Comparison of ENCODE assay signal across 22 mouse cellular contexts in the genomic region with DNA sequence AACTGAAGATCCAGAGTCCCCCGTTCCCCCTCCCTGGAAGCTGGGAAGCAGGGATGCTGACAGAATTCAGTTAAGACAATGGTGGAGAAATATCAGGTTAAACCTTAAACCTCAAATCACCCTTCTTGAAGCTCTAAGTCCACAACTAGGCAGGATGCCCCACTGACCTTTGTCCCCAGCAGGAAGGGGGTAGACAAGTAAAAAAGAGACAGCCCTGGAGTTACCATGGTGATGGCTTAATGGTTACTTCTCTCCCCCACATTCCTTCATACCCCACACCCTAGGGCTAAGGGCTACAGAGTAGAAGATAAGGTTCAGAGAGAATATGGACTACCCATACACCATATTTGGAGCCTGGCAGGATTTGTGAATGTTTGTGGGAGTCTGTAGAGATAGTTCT. TPM values are rescaled to one million over a fixed set of nuclear protein-coding genes. Genes with fewer than 3 reads are reported as not detected.
DNase-seq lines count a peak whose midpoint lies in the region; ATAC-seq and TF ChIP-seq lines count a peak whose summit lies in the region.
"Had no signal": no experiment of that assay in that cellular context is flagged by ENCODE, and none has a peak within 500 bp of the region (broad histone marks: within the 10 kb centered on the region; RNA-seq: fewer than 3 reads in every experiment).

No protein-coding gene starts in this region.

- no peak for TF ChIP-seq CTCF in heart, adult 2 months (IDR thresholded peaks at IDR 0.05)
- no peak for TF ChIP-seq CTCF in intestine, postnatal 0 days (IDR thresholded peaks at IDR 0.05; ENCODE audit: low read depth)

- peaks cover 4% of the 10 kb centered on the region; the same call in 1 of the 2 replicates for H3K36me3 ChIP-seq in heart, adult 2 months (ENCODE audit: control insufficient read depth, insufficient read depth, low read length)
- no peaks in the 10 kb centered on the region for H3K36me3 ChIP-seq in intestine, embryonic 14.5 days (ENCODE audit: control insufficient read depth, insufficient read depth, low read length)
- H3K36me3 ChIP-seq in intestine, postnatal 0 days (ENCODE audit: control insufficient read depth, insufficient read depth) = no peaks in the 10 kb centered on the region
- H3K36me3 ChIP-seq in kidney, embryonic 14.5 days (ENCODE audit: control insufficient read depth, insufficient read depth, low read length) = no peaks in the 10 kb centered on the region; the same call in 1 of the 2 replicates
- H3K36me3 ChIP-seq in myocyte (ENCODE audit: control insufficient read depth, insufficient read depth) = no peaks in the 10 kb centered on the region
- H3K36me3 ChIP-seq: embryonic facial prominence, embryonic 10.5 days; liver, embryonic 12.5 days; midbrain, embryonic 12.5 days; stomach, embryonic 15.5 days had no signal

- TF ChIP-seq EP300 in heart, adult 2 months (IDR thresholded peaks at IDR 0.05; ENCODE audit: insufficient read depth, low read depth, low read length) = no peak

- DNase-seq in heart, adult 2 months = no peak
- no peak for DNase-seq in heart, postnatal 25 days (ENCODE audit: low spot score)
- no peak for DNase-seq in intestine, embryonic 14.5 days (ENCODE audit: low spot score)
- DNase-seq in right cerebral cortex, postnatal 10 days (ENCODE audit: low spot score in 2 of 2) = no peak
- DNase-seq in left cerebral cortex, postnatal 25 days (ENCODE audit: low spot score in 2 of 2) = no peak
- DNase-seq: cerebellum, adult 11 months; layer of hippocampus, postnatal 36 days had no signal

- ATAC-seq in intestine, embryonic 14.5 days (replicated peaks; ENCODE audit: low FRiP score, low TSS enrichment, low read depth) = 0 out of 2 replicates have a peak, but pooled peaks have one; percentile 29
- no peak for ATAC-seq in intestine, postnatal 0 days
- no peak for ATAC-seq in kidney, embryonic 14.5 days (ENCODE audit: low FRiP score, low TSS enrichment)
- ATAC-seq: forebrain, embryonic 16.5 days; liver, embryonic 12.5 days had no signal

- H3ac ChIP-seq in myocyte (ENCODE audit: control insufficient read depth, insufficient read length) = no peak overlapping the region

- no peaks in the 10 kb centered on the region; the same call in 1 of the 2 replicates for H3K27me3 ChIP-seq in heart, adult 2 months (ENCODE audit: control insufficient read depth, insufficient read depth, low read length)
- H3K27me3 ChIP-seq in intestine, embryonic 14.5 days (replicated peaks; ENCODE audit: control insufficient read depth, insufficient read depth, low read length) = peaks cover 10% of the 10 kb centered on the region; the same call in 1 of the 2 replicates
- peaks cover 7% of the 10 kb centered on the region; the same call in 1 of the 2 replicates for H3K27me3 ChIP-seq in intestine, postnatal 0 days (replicated peaks; ENCODE audit: control insufficient read depth, insufficient read depth, low read length)
- H3K27me3 ChIP-seq in kidney, embryonic 14.5 days (ENCODE audit: control insufficient read depth, insufficient read depth, low read length) = peaks cover 5% of the 10 kb centered on the region
- no peaks in the 10 kb centered on the region for H3K27me3 ChIP-seq in myocyte (ENCODE audit: control insufficient read depth, insufficient read depth, insufficient read length)

- H3K4me1 ChIP-seq in heart, adult 2 months (ENCODE audit: control insufficient read depth, insufficient read depth, low read length) = peaks cover 9% of the 10 kb centered on the region
- peaks cover 33% of the 10 kb centered on the region for H3K4me1 ChIP-seq in intestine, embryonic 14.5 days (replicated peaks; ENCODE audit: control insufficient read depth, insufficient read depth, low read length)
- H3K4me1 ChIP-seq in intestine, postnatal 0 days (replicated peaks; ENCODE audit: control insufficient read depth, insufficient read depth, low read length) = peaks cover 15% of the 10 kb centered on the region; the same call in 1 of the 2 replicates
- peaks cover 45% of the 10 kb centered on the region for H3K4me1 ChIP-seq in kidney, embryonic 14.5 days (ENCODE audit: control insufficient read depth, insufficient read depth, low read length)

- WGBS in heart, adult 2 months = 37% methylated on average over 1 of the region's 1 CpGs
- 58% methylated on average over 1 of the region's 1 CpGs for WGBS in intestine, embryonic 14.5 days
- WGBS in intestine, postnatal 0 days = 25% methylated on average over 1 of the region's 1 CpGs
- 24% methylated on average over 1 of the region's 1 CpGs for WGBS in kidney, embryonic 14.5 days

- peak overlapping the region; percentile 67 for H3K27ac ChIP-seq in heart, adult 2 months
- H3K27ac ChIP-seq in intestine, embryonic 14.5 days (ENCODE audit: low read depth) = no peak overlapping the region
- no peak overlapping the region for H3K27ac ChIP-seq in intestine, postnatal 0 days (ENCODE audit: low read depth, low read length)
- H3K27ac ChIP-seq in kidney, embryonic 14.5 days (ENCODE audit: low read depth, low read length) = no peak overlapping the region
- H3K27ac ChIP-seq: embryonic facial prominence, embryonic 10.5 days; liver, embryonic 12.5 days; midbrain, embryonic 12.5 days; stomach, embryonic 15.5 days had no signal

- TF ChIP-seq POLR2A in heart, adult 2 months (IDR thresholded peaks at IDR 0.05; ENCODE audit: insufficient read depth, low read depth, low read length) = no peak
- TF ChIP-seq POLR2A in myocyte (IDR thresholded peaks at IDR 0.05; ENCODE audit: insufficient read length, low read depth) = no peak

- peak overlapping the region; percentile 40 for H3K4me2 ChIP-seq in intestine, embryonic 14.5 days (ENCODE audit: low read length)
- no peak overlapping the region for H3K4me2 ChIP-seq in intestine, postnatal 0 days (replicated peaks; ENCODE audit: low read depth)
- peak overlapping the region; percentile 19; the same call in 1 of the 2 replicates for H3K4me2 ChIP-seq in kidney, embryonic 14.5 days (replicated peaks; ENCODE audit: low read depth, low read length)
- H3K4me2 ChIP-seq in myocyte (ENCODE audit: low read depth) = peak overlapping the region; percentile 65
- H3K4me2 ChIP-seq: liver, embryonic 12.5 days; midbrain, embryonic 12.5 days; stomach, embryonic 15.5 days had no signal

- intact Hi-C loops in heart, adult 2 months (cut with DNase I) = loop anchor here (2.0 kb wide), 1 partner anchor 13 kb away; no protein-coding TSS in a partner anchor
- intact Hi-C loops in heart, postnatal 25 days (cut with DNase I) = no loop called here
- intact Hi-C loops in left cerebral cortex, postnatal 25 days (cut with DNase I) = no loop called here

- no peak overlapping the region for H3K9ac ChIP-seq in heart, adult 2 months (ENCODE audit: low read depth, low read length)
- H3K9ac ChIP-seq in intestine, embryonic 14.5 days (ENCODE audit: low read length) = no peak overlapping the region
- no peak overlapping the region for H3K9ac ChIP-seq in intestine, postnatal 0 days (ENCODE audit: low read depth, low read length)
- H3K9ac ChIP-seq in kidney, embryonic 14.5 days (ENCODE audit: low read depth, low read length) = no peak overlapping the region
- H3K9ac ChIP-seq: liver, embryonic 12.5 days; midbrain, embryonic 12.5 days; stomach, embryonic 15.5 days had no signal

- no peaks in the 10 kb centered on the region for H3K79me2 ChIP-seq in heart, adult 2 months (replicated peaks; ENCODE audit: control insufficient read depth, insufficient read depth, low read length)
- no peaks in the 10 kb centered on the region for H3K79me2 ChIP-seq in myocyte (ENCODE audit: control insufficient read depth, insufficient read depth)

- peak overlapping the region; percentile 13; the same call in 1 of the 2 replicates for H3K4me3 ChIP-seq in heart, adult 2 months
- H3K4me3 ChIP-seq in intestine, embryonic 14.5 days (ENCODE audit: low read depth, low read length) = no peak overlapping the region
- H3K4me3 ChIP-seq in intestine, postnatal 0 days (ENCODE audit: low read depth, low read length) = no peak overlapping the region
- H3K4me3 ChIP-seq in kidney, embryonic 14.5 days (ENCODE audit: low read length) = no peak overlapping the region
- no peak overlapping the region for H3K4me3 ChIP-seq in myocyte
- H3K4me3 ChIP-seq: embryonic facial prominence, embryonic 10.5 days; erythroblast, embryonic 14.5 days; liver, embryonic 12.5 days; midbrain, embryonic 12.5 days; stomach, embryonic 15.5 days had no signal

- H3K9me3 ChIP-seq in intestine, embryonic 14.5 days (ENCODE audit: control insufficient read depth, low read length) = no peaks in the 10 kb centered on the region
- H3K9me3 ChIP-seq in intestine, postnatal 0 days (ENCODE audit: control insufficient read depth) = no peaks in the 10 kb centered on the region
- H3K9me3 ChIP-seq in kidney, embryonic 14.5 days (ENCODE audit: control insufficient read depth, low read length) = no peaks in the 10 kb centered on the region
- H3K9me3 ChIP-seq: embryonic facial prominence, embryonic 10.5 days; liver, embryonic 12.5 days; midbrain, embryonic 12.5 days; stomach, embryonic 15.5 days had no signal

RNA-seq across cellular contexts. Expression of gene Palm3, which starts 2.4 kb away (rescaled TPM):
- under 1 TPM; 0.20 to 0.26 TPM for total RNA-seq in heart, adult 2 months (2021)
- 0.21 TPM in 1 of 2 replicates, not detected in the other for polyA plus RNA-seq in heart, adult 2 months (2012; rRNA removed)
- total RNA-seq in heart, postnatal 25 days (2021) = under 1 TPM; 0.28 to 0.36 TPM
- 5.8 and 7.0 TPM in 2 replicates for polyA plus RNA-seq in intestine, embryonic 14.5 days (2014; fragmentation: Nextera tagmentation; extraction: Ambion mirVana)
- polyA plus RNA-seq in intestine, postnatal 0 days (2015; fragmentation: Nextera tagmentation; extraction: Ambion mirVana) = 0.30 and 0.39 TPM in 2 replicates
- 5.9 and 7.4 TPM in 2 replicates for polyA plus RNA-seq in kidney, embryonic 14.5 days (2014; fragmentation: Nextera tagmentation; extraction: Ambion mirVana)
- 4.9 TPM for polyA plus RNA-seq in myocyte (2012; fragmentation: generic; extraction: Trizol)
- 1 to 10 TPM; 1.2 to 1.4 TPM for total RNA-seq in left cerebral cortex, postnatal 25 days (2021)
- polyA plus RNA-seq: erythroblast, embryonic 14.5 days; large intestine, adult 2 months had no signal

RNA-seq across cellular contexts. Expression of gene 2210011C24Rik, which starts 11.7 kb away (rescaled TPM):
- total RNA-seq in heart, adult 2 months (2021) = 1 to 10 TPM; 2.2 to 3.7 TPM
- polyA plus RNA-seq in heart, adult 2 months (2012; rRNA removed) = 0.64 and 1.2 TPM in 2 replicates
- 1 to 10 TPM; 2.8 to 3.1 TPM for total RNA-seq in heart, postnatal 25 days (2021)
- 1.3 and 1.6 TPM in 2 replicates for polyA plus RNA-seq in intestine, embryonic 14.5 days (2014; fragmentation: Nextera tagmentation; extraction: Ambion mirVana)
- polyA plus RNA-seq in intestine, postnatal 0 days (2015; fragmentation: Nextera tagmentation; extraction: Ambion mirVana) = 4.5 and 4.7 TPM in 2 replicates
- 3.6 and 5.7 TPM in 2 replicates for polyA plus RNA-seq in kidney, embryonic 14.5 days (2014; fragmentation: Nextera tagmentation; extraction: Ambion mirVana)
- polyA plus RNA-seq in myocyte (2012; fragmentation: generic; extraction: Trizol) = 6.1 TPM
- total RNA-seq in left cerebral cortex, postnatal 25 days (2021) = 1 to 10 TPM; 1.3 to 2.1 TPM
- total RNA-seq: CH12.LX; left cerebral cortex, postnatal 4 days; neutrophil, adult 5-6 weeks had no signal
- polyA plus RNA-seq: embryonic facial prominence, embryonic 10.5 days; erythroblast, embryonic 14.5 days; forebrain, embryonic 16.5 days; hindbrain, embryonic 11.5 days; liver, embryonic 12.5 days; midbrain, embryonic 12.5 days had no signal

RNA-seq across cellular contexts. Expression of gene Il27ra, which starts 18.8 kb away (rescaled TPM):
- total RNA-seq in heart, adult 2 months (2021) = 1 to 10 TPM; 3.2 to 3.7 TPM
- polyA plus RNA-seq in heart, adult 2 months (2012; rRNA removed) = 4.1 and 4.6 TPM in 2 replicates
- total RNA-seq in heart, postnatal 25 days (2021) = 1 to 10 TPM; 4.0 to 4.2 TPM
- polyA plus RNA-seq in intestine, embryonic 14.5 days (2014; fragmentation: Nextera tagmentation; extraction: Ambion mirVana) = 0.69 and 1.2 TPM in 2 replicates
- 0.29 and 0.31 TPM in 2 replicates for polyA plus RNA-seq in intestine, postnatal 0 days (2015; fragmentation: Nextera tagmentation; extraction: Ambion mirVana)
- polyA plus RNA-seq in kidney, embryonic 14.5 days (2014; fragmentation: Nextera tagmentation; extraction: Ambion mirVana) = 1.4 and 1.6 TPM in 2 replicates
- polyA plus RNA-seq in myocyte (2012; fragmentation: generic; extraction: Trizol) = 0.07 TPM
- total RNA-seq in left cerebral cortex, postnatal 25 days (2021) = under 1 TPM; 0.16 to 0.62 TPM
- polyA plus RNA-seq: hindbrain, embryonic 11.5 days had no signal

RNA-seq across cellular contexts. Expression of gene Rln3, which starts 21.2 kb away (rescaled TPM):
- total RNA-seq in heart, adult 2 months (2021) = not detected
- not detected in 2 replicates for polyA plus RNA-seq in heart, adult 2 months (2012; rRNA removed)
- total RNA-seq in heart, postnatal 25 days (2021) = not detected
- 0.40 and 0.41 TPM in 2 replicates for polyA plus RNA-seq in intestine, embryonic 14.5 days (2014; fragmentation: Nextera tagmentation; extraction: Ambion mirVana)
- 0.42 TPM in 1 of 2 replicates, not detected in the other for polyA plus RNA-seq in intestine, postnatal 0 days (2015; fragmentation: Nextera tagmentation; extraction: Ambion mirVana)
- 0.33 TPM in 1 of 2 replicates, not detected in the other for polyA plus RNA-seq in kidney, embryonic 14.5 days (2014; fragmentation: Nextera tagmentation; extraction: Ambion mirVana)
- polyA plus RNA-seq in myocyte (2012; fragmentation: generic; extraction: Trizol) = not detected
- total RNA-seq in left cerebral cortex, postnatal 25 days (2021) = not detected
- total RNA-seq: CH12.LX; gastrocnemius, postnatal 10 days; layer of hippocampus, postnatal 36 days; left cerebral cortex, postnatal 4 days; neutrophil, adult 5-6 weeks had no signal
- polyA plus RNA-seq: embryonic facial prominence, embryonic 10.5 days; erythroblast, embryonic 14.5 days; forebrain, embryonic 16.5 days; liver, embryonic 12.5 days; midbrain, embryonic 12.5 days; stomach, embryonic 15.5 days had no signal

RNA-seq across cellular contexts. Expression of gene 1700067K01Rik, which starts 22.3 kb away (rescaled TPM):
- under 1 TPM in 1 of 2 experiments, not detected in 1; 0.26 TPM for total RNA-seq in heart, adult 2 months (2021)
- polyA plus RNA-seq in heart, adult 2 months (2012; rRNA removed) = 0.16 and 0.50 TPM in 2 replicates
- under 1 TPM in 1 of 2 experiments, not detected in 1; 0.26 TPM for total RNA-seq in heart, postnatal 25 days (2021)
- polyA plus RNA-seq in intestine, embryonic 14.5 days (2014; fragmentation: Nextera tagmentation; extraction: Ambion mirVana) = 0.39 and 0.66 TPM in 2 replicates
- polyA plus RNA-seq in intestine, postnatal 0 days (2015; fragmentation: Nextera tagmentation; extraction: Ambion mirVana) = 0.68 and 0.86 TPM in 2 replicates
- polyA plus RNA-seq in kidney, embryonic 14.5 days (2014; fragmentation: Nextera tagmentation; extraction: Ambion mirVana) = 1.2 TPM in 2 replicates
- polyA plus RNA-seq in myocyte (2012; fragmentation: generic; extraction: Trizol) = 0.29 TPM
- total RNA-seq in left cerebral cortex, postnatal 25 days (2021) = under 1 TPM; 0.37 to 0.62 TPM
